Mouse (Mus musculus) gastrocnemius, adult 2 months (tissue): ENCODE data around the gene Hbs1l. TPM values are rescaled to one million over a fixed set of nuclear protein-coding genes. Genes with fewer than 3 reads are reported as not detected.
A peak's percentile ranks its signal among the peaks of the same experiment; 100 is the strongest.

Experiments
- DNase-seq: peaks from one replicate; pipeline ENCODE4 v3.0.0; 2022
- H3K27ac ChIP-seq: fragments of 200-600 bp; 2 replicates; pipeline ENCODE4 v1.8.1; 2022; ENCODE audit warnings: mild to moderate bottlenecking
- H3K4me3 ChIP-seq: fragments of 200-600 bp; 2 replicates; pipeline ENCODE4 v1.8.1; 2022; ENCODE audit warnings: mild to moderate bottlenecking, moderate library complexity
- CTCF ChIP-seq: fragments of 200-600 bp; IDR thresholded peaks from 2 replicates; pipeline ENCODE4 v1.8.1; 2022; ENCODE audit warnings: antibody characterized with exemption, mild to moderate bottlenecking, moderate library complexity
- intact Hi-C: fragments of 180-260 bp; cut with DNase I; formaldehyde crosslinking; loops from one replicate; pipeline ENCODE4 v1.15.1; 2025
- total RNA-seq, 2 experiments: library from RNA; stranded (reverse); gene quantifications; 2 replicates each; pipeline ENCODE4 v1.2.3; 2021

Gene Hbs1l
- total RNA-seq, 2 experiments from 2014 or later = 63.3 to 64.3 TPM

- intact Hi-C loops = no loop called here
- H3K27ac ChIP-seq = no peak overlapping the region
- no peak for DNase-seq
- TF ChIP-seq CTCF = no peak
- no peak overlapping the region for H3K4me3 ChIP-seq
These were observed 58.1 kb downstream of the Hbs1l start for GRCm38 (mm10) chr10:21353890-21354289.

DNA sequence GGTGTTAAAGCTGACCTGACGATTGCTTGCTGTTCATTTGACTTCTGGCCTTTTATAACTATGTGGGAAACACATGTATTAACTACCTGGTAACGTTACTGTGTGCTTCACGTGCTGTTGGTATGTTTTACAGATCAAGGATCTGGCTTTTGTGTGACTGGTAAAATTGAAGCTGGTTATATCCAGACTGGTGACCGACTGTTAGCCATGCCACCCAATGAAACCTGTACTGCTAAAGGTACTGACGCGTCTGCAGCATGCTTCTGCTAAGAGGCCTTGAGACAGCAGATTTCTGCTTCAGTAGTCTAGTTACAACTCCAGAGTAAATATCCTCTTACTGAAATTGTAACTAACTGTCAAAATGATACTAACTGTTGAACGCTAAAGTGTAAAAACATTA is 58.7 kb downstream of the Hbs1l start:
- Histone ChIP-seq H3K4me3 (no peak overlapping the region), H3K27ac (no peak overlapping the region)
- TF ChIP-seq CTCF = no peak
- intact Hi-C loops = no loop called here
- no peak for DNase-seq

- intact Hi-C loops = no loop called here
These were observed 62.2 kb downstream of the Hbs1l start for GRCm38 (mm10) chr10:21357986-21358385.

GRCm38 (mm10) chr10:21359086-21359485 is 63.3 kb downstream of the Hbs1l start:
- intact Hi-C loops = no loop called here
- no peak overlapping the region for H3K27ac ChIP-seq
- no peak for TF ChIP-seq CTCF
- DNase-seq = no peak
- H3K4me3 ChIP-seq = no peak overlapping the region

More at GRCm38 (mm10) chr10:21357986-21358385, 62.2 kb downstream of the Hbs1l start:
- no peak overlapping the region for H3K27ac ChIP-seq
- no peak overlapping the region for H3K4me3 ChIP-seq
- DNase-seq = no peak
- TF ChIP-seq CTCF = no peak

DNA sequence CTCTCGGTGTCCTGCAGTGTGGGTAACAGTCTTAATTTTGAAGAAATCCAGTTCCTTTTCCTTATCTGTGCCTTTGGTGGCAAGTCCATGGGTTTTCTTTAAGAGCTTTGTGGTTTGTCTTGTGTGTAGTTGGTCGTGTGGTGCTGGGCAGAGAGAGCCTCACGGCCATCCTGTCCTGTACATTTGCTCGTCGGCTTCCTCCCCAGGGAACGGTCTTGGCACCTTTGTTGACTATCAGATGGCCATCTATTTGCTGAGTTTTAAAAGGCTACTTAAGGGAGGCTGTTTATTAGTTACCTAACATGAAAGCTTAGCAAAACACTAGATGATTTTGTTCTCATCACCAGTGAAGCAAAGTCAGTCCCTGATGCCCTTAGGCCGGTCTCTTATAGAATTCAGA is 66.1 kb downstream of the Hbs1l start:
- DNase-seq = peak; percentile 81
- no peak overlapping the region for H3K4me3 ChIP-seq
- intact Hi-C loops = no loop called here
- TF ChIP-seq CTCF = no peak
- peak overlapping the region; percentile 70 for H3K27ac ChIP-seq

GRCm38 (mm10) chr10:21363297-21363696 is 67.5 kb downstream of the Hbs1l start:
- no peak for TF ChIP-seq CTCF
- intact Hi-C loops = no loop called here
- Histone ChIP-seq H3K4me3 (no peak overlapping the region), H3K27ac (no peak overlapping the region)
- no peak for DNase-seq

DNA sequence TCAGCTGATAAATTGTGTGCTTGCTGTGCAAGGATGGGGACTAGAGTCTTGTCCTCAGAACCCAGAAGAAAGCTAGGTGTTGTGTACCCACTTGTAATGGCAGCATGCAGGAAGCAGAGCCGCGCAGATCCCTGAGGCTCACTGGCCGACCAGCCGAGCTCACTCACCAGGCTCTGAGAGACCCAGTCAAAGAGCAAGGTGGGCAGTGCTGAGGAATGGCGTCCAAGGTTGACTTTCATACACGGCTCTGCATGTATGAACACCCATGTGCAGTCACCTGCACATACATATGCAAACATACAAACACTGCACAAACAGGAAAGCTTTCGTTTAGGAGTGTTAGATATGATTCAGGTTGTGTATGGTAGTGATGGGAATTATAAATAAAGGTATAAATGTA is 69.2 kb downstream of the Hbs1l start:
- Histone ChIP-seq H3K4me3 (no peak overlapping the region), H3K27ac (no peak overlapping the region)
- no peak for TF ChIP-seq CTCF
- intact Hi-C loops = no loop called here
- no peak for DNase-seq

GRCm38 (mm10) chr10:21365897-21366296 is 70.1 kb downstream of the Hbs1l start:
- Histone ChIP-seq H3K27ac (no peak overlapping the region), H3K4me3 (no peak overlapping the region)
- no peak for DNase-seq
- intact Hi-C loops = no loop called here
- no peak for TF ChIP-seq CTCF

- DNase-seq = no peak
- TF ChIP-seq CTCF = no peak
- H3K27ac ChIP-seq = no peak overlapping the region
- no peak overlapping the region for H3K4me3 ChIP-seq
- intact Hi-C loops = no loop called here
These were observed 70.7 kb downstream of the Hbs1l start for GRCm38 (mm10) chr10:21366471-21366870.

DNA sequence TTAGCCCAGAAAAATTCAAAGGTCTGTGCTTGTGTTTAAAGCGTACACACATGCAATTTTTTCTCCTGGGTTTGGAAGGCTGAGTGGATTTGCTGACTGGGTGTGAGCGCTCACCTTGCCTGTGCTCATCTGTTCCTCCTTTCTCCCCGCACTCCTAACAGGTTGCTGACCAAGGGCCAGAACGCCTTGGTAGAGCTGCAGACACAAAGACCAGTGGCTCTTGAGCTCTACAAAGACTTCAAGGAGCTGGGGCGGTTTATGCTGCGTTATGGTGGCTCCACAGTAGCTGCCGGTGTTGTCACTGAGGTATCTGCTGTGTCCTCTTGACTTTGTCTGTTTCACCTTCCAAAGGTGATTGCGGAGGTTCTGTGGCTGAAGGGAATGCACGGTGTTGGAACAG is 71.7 kb downstream of the Hbs1l start:
- intact Hi-C loops = no loop called here

DNA sequence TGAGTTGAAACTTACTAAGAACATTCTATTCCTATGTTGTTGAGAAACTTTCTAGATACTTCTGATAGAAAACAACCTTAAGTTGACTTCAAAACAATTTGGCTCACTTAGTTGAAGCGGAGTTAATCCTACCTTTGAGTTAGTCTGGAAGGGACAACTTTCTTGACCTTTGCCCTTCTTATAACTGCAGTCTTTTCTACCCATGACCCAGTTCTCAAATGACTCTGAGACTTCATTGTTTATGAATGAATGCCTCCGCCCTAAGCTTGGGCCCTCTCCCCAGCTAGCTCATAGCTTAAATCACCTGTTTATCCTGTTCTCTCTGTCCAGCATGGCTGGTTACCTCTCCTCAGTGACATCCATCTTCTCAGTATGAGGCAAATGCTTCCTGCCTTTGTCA is 73.8 kb downstream of the Hbs1l start:
- TF ChIP-seq CTCF = no peak
- intact Hi-C loops = no loop called here
- no peak overlapping the region for H3K27ac ChIP-seq
- no peak for DNase-seq
- no peak overlapping the region for H3K4me3 ChIP-seq

More for the DNA sequence above, 71.7 kb downstream of the Hbs1l start:
- Histone ChIP-seq H3K27ac (no peak overlapping the region), H3K4me3 (no peak overlapping the region)
- no peak for DNase-seq
- TF ChIP-seq CTCF = no peak

DNA sequence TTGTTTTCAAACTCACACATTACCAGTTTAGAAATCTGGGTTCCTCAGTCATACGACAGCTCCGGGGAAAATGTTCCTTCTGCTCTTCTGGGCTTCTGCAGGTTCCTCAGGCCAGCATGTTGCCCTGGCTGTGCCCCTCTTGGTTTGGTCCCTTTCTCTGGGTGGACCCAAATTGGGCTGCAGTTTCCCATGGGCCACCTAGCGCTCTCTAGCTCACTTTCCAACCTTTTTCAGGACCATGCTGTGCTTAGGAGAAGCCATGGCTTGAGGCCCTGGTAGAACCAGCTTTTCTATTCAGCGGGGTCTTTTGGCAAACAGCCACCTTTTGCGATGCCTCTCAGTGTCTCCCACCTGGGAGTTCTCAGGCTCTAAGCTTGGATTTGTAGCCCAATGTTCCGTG is 76.5 kb downstream of the Hbs1l start:
- DNase-seq = no peak
- Histone ChIP-seq H3K27ac (no peak overlapping the region), H3K4me3 (no peak overlapping the region)
- no peak for TF ChIP-seq CTCF
- intact Hi-C loops = no loop called here

GRCm38 (mm10) chr10:21376682-21377473 is 81.1 kb downstream of the Hbs1l start, which contains the start of gene Aldh8a1:
Gene Aldh8a1, plus strand, starts transcription at chr10:21377291.
- no peak within 1 kb of the TSS for H3K4me3 ChIP-seq
- no peak for TF ChIP-seq CTCF
- H3K27ac ChIP-seq = no peak within 1 kb of the TSS
- intact Hi-C loops = no loop called here
- DNase-seq = no peak

DNA sequence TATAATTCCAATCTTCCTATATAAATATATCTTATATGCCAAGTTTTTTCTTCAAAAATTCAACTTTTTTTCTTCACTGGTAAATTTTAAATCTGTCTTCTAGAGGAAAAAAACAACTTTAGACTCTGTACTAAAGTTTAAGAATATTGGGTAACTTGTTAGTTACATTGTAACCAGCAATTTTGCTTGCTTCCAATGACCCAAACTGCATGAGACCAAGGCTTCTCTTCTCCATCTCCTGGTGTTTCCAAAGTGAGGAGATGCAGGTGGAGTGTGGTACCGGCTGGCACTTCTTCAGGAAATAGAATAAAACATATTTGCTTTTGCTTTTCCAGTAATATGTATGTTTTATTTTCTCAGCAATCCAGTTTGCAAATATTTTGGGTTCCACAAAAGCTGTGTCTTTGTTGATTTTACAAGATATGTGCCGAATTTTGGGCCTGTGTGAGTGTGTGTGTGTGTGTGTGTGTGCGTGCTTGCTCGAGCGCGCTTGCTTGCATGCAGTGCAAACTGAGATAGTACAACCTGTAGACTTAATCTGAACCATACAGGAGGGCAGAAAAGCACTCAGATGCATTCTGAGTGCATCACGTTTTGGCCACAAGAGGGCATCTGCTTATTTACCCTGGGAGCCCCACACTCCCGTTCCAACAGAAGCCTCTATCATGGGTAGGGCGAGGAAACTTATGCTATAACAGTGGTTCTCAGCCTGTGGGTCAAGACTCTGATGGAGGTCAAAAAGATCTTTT is 82.6 kb downstream of the Hbs1l start:
- H3K4me3 ChIP-seq = no peak overlapping the region
- intact Hi-C loops = no loop called here
- no peak overlapping the region for H3K27ac ChIP-seq
- peak; percentile 64 for TF ChIP-seq CTCF
- peak; percentile 37 for DNase-seq
